Mouse (Mus musculus): Measurements from ENCODE around the gene Crispld2.

GRCm38 (mm10) chr8:120046258-120047020, 54.2 kb downstream of the Crispld2 start:
- TF ChIP-seq GATA1 (IDR thresholded peaks at IDR 0.05; ENCODE audit: low read length) (no peak), TAL1 (IDR thresholded peaks at IDR 0.05; ENCODE audit: low read length) (no peak)
